Mouse (Mus musculus): ENCODE results near the gene Ackr4.

DNA sequence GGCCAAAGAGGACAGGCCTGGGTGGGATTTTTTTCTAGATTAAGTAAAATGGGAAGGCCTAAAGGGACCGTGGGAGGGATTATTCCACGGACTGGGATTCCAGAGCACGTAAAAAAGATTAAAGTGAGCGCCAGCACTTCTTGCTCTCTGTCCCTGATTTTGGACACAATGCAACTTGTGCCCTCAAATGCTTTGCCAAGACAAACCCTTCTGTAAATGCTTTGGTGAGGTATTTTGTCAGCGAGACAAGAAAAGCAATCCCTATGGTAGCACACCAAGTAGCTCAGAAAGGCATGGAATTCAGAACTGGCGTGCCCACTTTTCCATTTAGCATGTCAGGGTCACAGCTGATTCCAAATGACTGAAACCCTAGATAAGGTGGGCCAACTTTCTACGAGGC is 22.2 kb upstream of the Ackr4 start:
- TF ChIP-seq POLR2A (IDR thresholded peaks at IDR 0.05; ENCODE audit: low read depth, low read length), result no peak
- TF ChIP-seq CTCF (conservative IDR thresholded peaks at IDR 0.05; ENCODE audit: insufficient read depth, insufficient read length, low read depth, low read length), result no peak
